Mouse (Mus musculus): ENCODE results near the gene Arf3. TPM values are rescaled to one million over a fixed set of nuclear protein-coding genes. Genes with fewer than 3 reads are reported as not detected.

Gene Arf3
- total and polyA plus RNA-seq, 3 experiments = 37.4 to 239 (median 140) TPM

GRCm38 (mm10) chr15:98772511-98773211 is 9.6 kb upstream of the Arf3 start (continued):
- TF ChIP-seq TAL1 (IDR thresholded peaks at IDR 0.05; ENCODE audit: low read length) (no peak), POLR2AphosphoS2 (IDR thresholded peaks at IDR 0.05; ENCODE audit: low read length) (peak; percentile 45; the same call in 1 of the 2 replicates), ZC3H11A (IDR thresholded peaks at IDR 0.05; ENCODE audit: low read depth, low read length) (0 out of 2 replicates have a peak, but pooled peaks have one; percentile 16), RAD21 (IDR thresholded peaks at IDR 0.05; ENCODE audit: low read depth, low read length) (no peak)

- DNase-seq (ENCODE audit: low read depth, low spot score) = peak; percentile 77
- Histone ChIP-seq H3K27me3 (ENCODE audit: control insufficient read depth in 1 of 2, insufficient read depth in 2 of 2, low read length in 2 of 2) (no peaks in the 10 kb centered on the region), H3K27ac (ENCODE audit: control insufficient read depth, low read depth, low read length) (peak overlapping the region; percentile 79), H3K4me1 (ENCODE audit: control insufficient read depth in 1 of 2, insufficient read depth in 2 of 2, low read length in 2 of 2) (peaks cover 0 to 1% of the 10 kb centered on the region in 2 experiments; a peak in 1 of 4 replicates), H3K79me2 (ENCODE audit: control insufficient read depth, insufficient read depth, low read length, poor library complexity) (no peaks in the 10 kb centered on the region; the same call in 1 of the 2 replicates), H3K9ac (ENCODE audit: control insufficient read depth, low read depth, low read length, poor library complexity, severe bottlenecking) (peak overlapping the region; percentile 76), H3K36me3 (ENCODE audit: control insufficient read depth in 1 of 2, insufficient read depth in 2 of 2, low read length in 2 of 2) (peaks cover 0 to 10% of the 10 kb centered on the region in 2 experiments; a peak in 2 of 4 replicates), H3K4me3 (ENCODE audit: control insufficient read depth in 1 of 2, insufficient read depth in 1 of 2, low read depth in 2 of 2, low read length in 2 of 2) (peak overlapping the region; percentile 67 to 72), H3K9me3 (replicated peaks; ENCODE audit: insufficient read depth, low read length) (no peaks in the 10 kb centered on the region)
- TF ChIP-seq JUND (IDR thresholded peaks at IDR 0.05; ENCODE audit: low read depth, low read length) (no peak), CHD1 (IDR thresholded peaks at IDR 0.05; ENCODE audit: low read depth, low read length) (0 out of 2 replicates have a peak, but pooled peaks have one; percentile 50), ZKSCAN1 (IDR thresholded peaks at IDR 0.05; ENCODE audit: low read depth, low read length) (no peak), TAL1 (IDR thresholded peaks at IDR 0.05; ENCODE audit: low read length) (peak; percentile 4; the same call in 1 of the 2 replicates), TBP (IDR thresholded peaks at IDR 0.05; ENCODE audit: low read depth, low read length) (peak; percentile 63; the same call in 1 of the 2 replicates), POLR2AphosphoS2 (IDR thresholded peaks at IDR 0.05; ENCODE audit: low read length) (no peak), ZMIZ1 (IDR thresholded peaks at IDR 0.05; ENCODE audit: low read depth, low read length) (no peak), ELF1 (IDR thresholded peaks at IDR 0.05; ENCODE audit: low read depth, low read length) (peak; percentile 29; the same call in 1 of the 2 replicates), SIN3A (IDR thresholded peaks at IDR 0.05; ENCODE audit: low read length) (0 out of 2 replicates have a peak, but pooled peaks have one; percentile 13), MXI1 (IDR thresholded peaks at IDR 0.05; ENCODE audit: low read depth, low read length) (no peak), GATA1 (IDR thresholded peaks at IDR 0.05; ENCODE audit: low read depth, low read length) (peak; percentile 36; the same call in 1 of the 2 replicates), RCOR1 (IDR thresholded peaks at IDR 0.05; ENCODE audit: low read depth, low read length) (peak; percentile 52), GABPA (IDR thresholded peaks at IDR 0.05; ENCODE audit: low read depth, low read length) (no peak), EP300 (IDR thresholded peaks at IDR 0.05; ENCODE audit: low read depth in 1 of 2, low read length in 2 of 2) (peak in 1 of 2 experiments; percentile 11; a peak in 1 of 4 replicates), NRF1 (IDR thresholded peaks at IDR 0.05; ENCODE audit: insufficient read depth, low read depth, low read length, poor library complexity, severe bottlenecking) (no peak), MAFK (IDR thresholded peaks at IDR 0.05; ENCODE audit: borderline replicate concordance, low read depth, low read length) (no peak), MAZ (IDR thresholded peaks at IDR 0.05; ENCODE audit: low read depth, low read length) (peak; percentile 61; the same call in 1 of the 2 replicates), KAT2A (conservative IDR thresholded peaks at IDR 0.05; ENCODE audit: low read depth, low read length) (no peak), HCFC1 (IDR thresholded peaks at IDR 0.05; ENCODE audit: low read depth, low read length) (0 out of 2 replicates have a peak, but pooled peaks have one; percentile 7), MEF2A (IDR thresholded peaks at IDR 0.05; ENCODE audit: extremely low read depth, insufficient replicate concordance, low read depth, low read length, poor library complexity, severe bottlenecking) (no peak), BHLHE40 (IDR thresholded peaks at IDR 0.05; ENCODE audit: borderline replicate concordance, low read depth, low read length) (no peak), E2F4 (IDR thresholded peaks at IDR 0.05; ENCODE audit: borderline replicate concordance, low read depth, low read length) (0 out of 2 replicates have a peak, but pooled peaks have one; percentile 28), MYC (IDR thresholded peaks at IDR 0.05; ENCODE audit: low read depth, low read length) (peak; percentile 12; the same call in 1 of the 2 replicates)
Observed at GRCm38 (mm10) chr15:98771813-98772425, 8.9 kb upstream of the Arf3 start.

Measured in MEL (cell line).